Mouse (Mus musculus) stomach, postnatal 0 days (tissue): ENCODE results near the gene C2cd4d.

ENCODE experiments used
- CTCF ChIP-seq: IDR thresholded peaks from 2 replicates; pipeline ENCODE4 v1.5.1; 2016; ENCODE audit warnings: antibody characterized with exemption, low read depth, mild to moderate bottlenecking, moderate library complexity
- EP300 ChIP-seq: optimal IDR thresholded peaks from 2 replicates; pipeline ENCODE3; 2016; ENCODE audit warnings: antibody characterized with exemption

DNA sequence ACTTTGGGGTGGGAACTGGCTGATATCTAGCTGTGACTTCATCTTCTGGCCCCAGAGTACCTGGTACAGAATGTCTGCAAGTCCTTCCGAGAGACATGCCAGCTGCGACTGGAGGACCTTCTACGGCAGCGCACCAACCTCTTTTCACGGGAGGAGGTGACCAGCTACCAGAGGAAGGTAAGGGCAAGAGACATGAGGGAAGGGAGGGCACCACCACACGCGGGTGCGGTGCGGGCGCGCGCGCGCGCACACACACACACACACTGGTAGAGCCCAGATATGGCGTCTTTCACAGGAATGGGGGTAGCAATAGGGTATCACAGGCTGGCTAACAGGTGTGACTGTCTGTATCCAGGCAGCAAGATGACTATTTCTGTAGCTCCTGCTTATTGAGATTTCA lies 27.2 kb downstream of the C2cd4d start:
- TF ChIP-seq EP300 (no peak), CTCF (no peak)
